Mouse (Mus musculus): ENCODE data around the gene Cdk11b. TPM values are rescaled to one million over a fixed set of nuclear protein-coding genes. Genes with fewer than 3 reads are reported as not detected.
"Not testable (repeated sequence)": the region's sequence is repeated elsewhere in the genome, so short reads cannot be mapped to it uniquely, and the experiment has no call there.

Gene Cdk11b
- total and polyA plus RNA-seq, 3 experiments = 15.6 to 82.0 (median 26.6) TPM

DNA sequence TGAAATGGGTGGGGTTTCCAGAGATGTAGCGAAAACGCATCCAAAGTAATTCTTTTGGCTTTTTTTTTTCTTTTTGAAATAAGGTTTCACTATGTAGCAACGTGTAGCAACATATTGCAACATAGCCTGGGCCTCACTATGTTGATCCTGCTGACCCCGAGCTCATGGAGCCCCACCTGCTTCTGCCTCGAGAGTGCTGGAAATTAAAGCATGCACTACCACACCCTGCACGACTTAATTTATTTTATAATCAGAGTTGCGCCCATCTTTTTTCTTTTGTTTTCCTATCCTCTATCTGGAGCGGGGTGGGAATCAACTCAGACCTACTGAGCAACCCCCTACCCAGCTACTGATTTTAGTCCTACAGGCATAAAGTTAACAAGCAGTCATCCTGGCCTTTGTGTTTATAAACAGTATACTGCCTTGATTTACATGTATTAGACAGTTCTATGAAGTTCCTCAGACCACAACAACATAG, 45.0 kb downstream of the Cdk11b start:
- Histone ChIP-seq H3K9ac (ENCODE audit: insufficient read depth, low read depth) (0 out of 2 replicates have a peak overlapping the region, but pooled peaks have one; percentile 25), H3K79me2 (replicated peaks; ENCODE audit: control insufficient read depth, extremely low read depth, insufficient read depth, poor library complexity, severe bottlenecking) (no peaks in the 10 kb centered on the region), H3K4me3 (replicated peaks in 1 of 3; ENCODE audit: low read depth in 2 of 3, low read length in 2 of 3, poor library complexity in 1 of 3) (peak overlapping the region; percentile 85 to 94 (median 93)), H3K27me3 (replicated peaks) (no peaks in the 10 kb centered on the region), H3K36me3 (replicated peaks in 1 of 2; ENCODE audit: control insufficient read depth in 1 of 2, insufficient read depth in 1 of 2, low read length in 1 of 2) (peaks cover 16 to 28% of the 10 kb centered on the region in 2 experiments), H3K9me3 (replicated peaks; ENCODE audit: low read length) (no peaks in the 10 kb centered on the region), H3K4me1 (ENCODE audit: control insufficient read depth in 1 of 2, insufficient read depth in 2 of 2) (peaks cover 3 to 25% of the 10 kb centered on the region in 2 experiments), H3K4me2 (ENCODE audit: insufficient read depth, low read depth, poor library complexity, severe bottlenecking) (peak overlapping the region; percentile 69), H3K27ac (ENCODE audit: insufficient read depth, low read depth) (no peak overlapping the region)
- in situ Hi-C loops (cut with MboI; ENCODE audit: low pct_ligation_motif_present, low pct_unique_long_range_greater_than_20kb, low sequenced_read_pairs) (no loop called here), dilution Hi-C loops (cut with MboI; ENCODE audit: extremely low pct_ligation_motif_present, extremely low pct_unique_long_range_greater_than_20kb, low sequenced_read_pairs) (no loop called here)
- no peak for TF ChIP-seq JUN (IDR thresholded peaks at IDR 0.05; ENCODE audit: insufficient read depth, low read depth, low read length)
- no peak for TF ChIP-seq EP300 (IDR thresholded peaks at IDR 0.05; ENCODE audit: low read length)
- TF ChIP-seq ETS1 (conservative IDR thresholded peaks at IDR 0.05; ENCODE audit: low read depth, low read length) = 0 out of 2 replicates have a peak, but pooled peaks have one; percentile 4
- no peak for TF ChIP-seq NELFE (IDR thresholded peaks at IDR 0.05; ENCODE audit: low read depth, low read length)
- no peak for TF ChIP-seq SIN3A (IDR thresholded peaks at IDR 0.05; ENCODE audit: low read length)
- no peak for TF ChIP-seq MAFK (IDR thresholded peaks at IDR 0.05; ENCODE audit: insufficient replicate concordance, low read length)
- TF ChIP-seq ZNF384 (IDR thresholded peaks at IDR 0.05; ENCODE audit: low read depth, low read length) = peak; percentile 20; the same call in 1 of the 2 replicates
- TF ChIP-seq CHD2 (IDR thresholded peaks at IDR 0.05; ENCODE audit: low read length) = no peak
- DNase-seq (ENCODE audit: extremely low read depth) = no peak

DNA sequence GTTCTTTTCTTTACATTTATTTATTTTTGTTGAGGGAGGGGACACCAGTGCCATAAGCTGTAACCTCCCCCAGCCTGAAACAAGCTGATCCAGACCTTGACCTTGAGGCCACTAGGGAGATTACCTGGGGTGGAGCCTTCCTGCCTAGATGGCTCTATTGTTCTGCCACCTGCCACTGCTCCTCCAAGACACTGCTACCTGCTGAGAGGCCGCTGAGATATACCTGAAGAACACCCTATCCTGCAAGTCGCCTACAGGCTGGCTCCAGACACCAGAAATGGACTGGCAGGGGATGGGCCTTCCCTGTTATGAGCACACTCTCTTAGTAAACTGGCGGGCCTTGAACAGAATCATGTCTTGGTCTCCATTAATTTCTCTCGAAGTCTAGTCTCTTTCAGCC, 45.6 kb downstream of the Cdk11b start:
- H3K27ac ChIP-seq (ENCODE audit: insufficient read depth, low read depth); DNase-seq (ENCODE audit: extremely low read depth); H3K4me2 ChIP-seq (ENCODE audit: insufficient read depth, low read depth, poor library complexity, severe bottlenecking); in situ Hi-C loops (cut with MboI; ENCODE audit: low pct_ligation_motif_present, low pct_unique_long_range_greater_than_20kb, low sequenced_read_pairs); H3K27me3 ChIP-seq (replicated peaks); dilution Hi-C loops (cut with MboI; ENCODE audit: extremely low pct_ligation_motif_present, extremely low pct_unique_long_range_greater_than_20kb, low sequenced_read_pairs); H3K9me3 ChIP-seq (replicated peaks; ENCODE audit: low read length); H3K4me3 ChIP-seq (replicated peaks in 1 of 3; ENCODE audit: low read depth in 2 of 3, low read length in 2 of 3, poor library complexity in 1 of 3); H3K79me2 ChIP-seq (replicated peaks; ENCODE audit: control insufficient read depth, extremely low read depth, insufficient read depth, poor library complexity, severe bottlenecking); H3K9ac ChIP-seq (ENCODE audit: insufficient read depth, low read depth): not testable (repeated sequence)
- Histone ChIP-seq H3K36me3 (replicated peaks in 1 of 2; ENCODE audit: control insufficient read depth in 1 of 2, insufficient read depth in 1 of 2, low read length in 1 of 2) (peaks cover 10 to 24% of the 10 kb centered on the region in 2 experiments), H3K4me1 (ENCODE audit: control insufficient read depth in 1 of 2, insufficient read depth in 2 of 2) (peaks cover 3 to 19% of the 10 kb centered on the region in 2 experiments)

DNA sequence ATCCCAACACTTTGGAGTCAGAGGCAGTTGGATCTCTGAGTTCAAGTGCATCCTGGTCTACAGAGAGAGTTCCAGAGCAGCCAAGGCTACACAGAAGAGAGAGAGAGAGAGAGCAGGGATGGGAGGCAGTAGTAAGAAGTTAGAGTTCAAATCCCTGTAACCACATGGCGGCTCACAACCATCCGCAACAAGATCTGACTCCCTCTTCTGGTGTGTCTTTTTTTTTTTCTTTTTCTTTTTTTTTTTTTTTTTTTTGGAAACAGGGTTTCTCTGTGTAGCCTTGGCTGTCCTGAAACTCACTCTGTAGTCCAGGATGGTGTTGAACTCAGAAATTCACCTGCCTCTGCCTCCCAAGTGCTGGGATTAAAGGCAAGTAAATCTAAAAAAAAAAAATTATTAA, 47.4 kb downstream of the Cdk11b start:
- peak; percentile 69 for TF ChIP-seq ZNF384 (IDR thresholded peaks at IDR 0.05; ENCODE audit: low read depth, low read length)
- TF ChIP-seq POLR2A (IDR thresholded peaks at IDR 0.05; ENCODE audit: low read depth, low read length) = no peak
- no peak for DNase-seq (ENCODE audit: extremely low read depth)

More for the DNA sequence above, 47.4 kb downstream of the Cdk11b start:
- in situ Hi-C loops (cut with MboI; ENCODE audit: low pct_ligation_motif_present, low pct_unique_long_range_greater_than_20kb, low sequenced_read_pairs) (no loop called here), dilution Hi-C loops (cut with MboI; ENCODE audit: extremely low pct_ligation_motif_present, extremely low pct_unique_long_range_greater_than_20kb, low sequenced_read_pairs) (no loop called here)
- Histone ChIP-seq H3K36me3 (replicated peaks in 1 of 2; ENCODE audit: control insufficient read depth in 1 of 2, insufficient read depth in 1 of 2, low read length in 1 of 2) (peaks cover 10 to 16% of the 10 kb centered on the region in 2 experiments), H3K27ac (ENCODE audit: insufficient read depth, low read depth) (no peak overlapping the region), H3K27me3 (replicated peaks) (no peaks in the 10 kb centered on the region), H3K4me3 (replicated peaks in 1 of 3; ENCODE audit: low read depth in 2 of 3, low read length in 2 of 3, poor library complexity in 1 of 3) (no peak overlapping the region), H3K9ac (ENCODE audit: insufficient read depth, low read depth) (no peak overlapping the region), H3K9me3 (replicated peaks; ENCODE audit: low read length) (no peaks in the 10 kb centered on the region), H3K4me1 (ENCODE audit: control insufficient read depth in 1 of 2, insufficient read depth in 2 of 2) (peaks cover 3 to 8% of the 10 kb centered on the region in 2 experiments), H3K4me2 (ENCODE audit: insufficient read depth, low read depth, poor library complexity, severe bottlenecking) (no peak overlapping the region), H3K79me2 (replicated peaks; ENCODE audit: control insufficient read depth, extremely low read depth, insufficient read depth, poor library complexity, severe bottlenecking) (no peaks in the 10 kb centered on the region)

All from CH12.LX (cell line).